Mouse (Mus musculus): ENCODE data around the gene Btbd11. TPM values are rescaled to one million over a fixed set of nuclear protein-coding genes. Genes with fewer than 3 reads are reported as not detected.

The Btbd11 gene
- polyA plus RNA-seq, 1 experiment: 38.7 TPM

DNA sequence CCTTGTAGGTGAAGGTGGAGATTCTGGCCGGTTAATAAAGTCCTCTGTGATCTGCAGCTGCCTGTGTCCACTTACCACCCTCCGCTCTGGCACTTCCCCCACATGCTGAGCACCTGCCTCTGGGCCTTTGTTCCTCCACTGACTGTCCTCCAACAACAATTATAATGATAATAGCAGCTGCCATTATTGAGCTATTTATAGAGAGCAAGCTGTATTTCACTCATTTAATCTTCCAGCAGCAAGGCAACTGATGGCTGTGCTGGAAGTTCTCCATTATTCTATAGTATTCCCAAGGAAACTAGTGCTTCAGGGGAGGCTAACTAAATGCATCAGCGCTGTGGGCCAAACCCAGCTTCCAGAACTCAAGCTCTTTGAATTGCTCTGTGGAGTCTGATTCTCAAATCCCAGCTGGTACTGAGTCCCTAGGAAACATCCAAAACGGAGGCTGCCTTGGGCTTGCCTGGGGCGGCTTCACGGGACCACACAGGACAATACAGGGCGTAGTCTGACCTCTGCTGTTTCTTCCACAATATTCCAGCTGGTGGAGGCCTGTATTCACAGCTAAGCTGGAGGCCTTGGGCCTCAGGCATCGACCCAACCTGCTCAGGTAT, 153.0 kb downstream of the Btbd11 start:
- WGBS: 79% methylated on average over 8 of the region's 8 CpGs
- H3K4me3 ChIP-seq (replicated peaks; ENCODE audit: insufficient read depth, low read depth, low read length): no peak overlapping the region
- no peak overlapping the region for H3K27ac ChIP-seq (ENCODE audit: insufficient read depth, low read length)
- DNase-seq: no peak
- no peaks in the 10 kb centered on the region for H3K27me3 ChIP-seq (ENCODE audit: control insufficient read depth, insufficient read depth, low read length)
- TF ChIP-seq POLR2A (IDR thresholded peaks at IDR 0.05; ENCODE audit: borderline replicate concordance, insufficient read depth, low read length) (no peak), CTCF (IDR thresholded peaks at IDR 0.05; ENCODE audit: borderline replicate concordance, insufficient read depth, low read depth, low read length) (no peak)
- 0 out of 2 replicates have a peak, but pooled peaks cover 2% of the 10 kb centered on the region for H3K4me1 ChIP-seq (ENCODE audit: control insufficient read depth, insufficient read depth, low read length)

DNA sequence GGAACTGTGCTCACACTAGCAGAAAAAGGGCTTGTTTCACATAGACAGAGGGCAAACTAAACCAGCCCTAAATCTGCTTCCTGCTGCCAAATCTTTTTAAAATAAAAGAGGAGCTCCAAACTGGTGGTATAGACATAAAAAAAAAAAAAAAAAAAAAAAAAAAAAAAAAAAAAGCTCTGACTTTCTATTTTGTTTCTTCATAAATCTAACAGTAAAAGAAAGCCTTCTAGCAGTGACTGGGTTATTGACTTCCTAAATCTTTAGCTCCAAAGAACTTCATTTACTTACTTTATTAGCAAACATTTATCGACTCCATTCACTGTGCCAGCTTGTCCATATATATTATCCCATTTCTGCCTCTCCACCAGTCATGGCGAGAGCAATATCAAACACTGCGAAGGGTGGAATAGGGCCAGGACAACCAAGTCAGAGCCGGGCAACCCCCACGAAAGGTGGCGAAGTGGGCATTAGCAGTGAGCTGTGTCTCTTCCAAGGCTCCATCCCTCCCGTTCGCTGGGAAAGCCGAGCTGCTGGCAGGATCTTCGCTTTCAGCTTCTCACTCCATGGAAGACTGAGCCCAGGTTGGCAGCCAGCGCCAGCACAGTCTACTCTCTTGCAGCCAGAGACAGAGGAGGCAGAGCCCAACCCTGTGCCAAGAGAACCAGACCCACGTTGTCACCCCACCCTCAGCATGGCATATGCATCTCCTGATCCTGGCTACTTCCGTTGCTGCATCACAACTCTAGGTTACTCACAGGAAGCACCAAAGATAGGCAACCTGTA, 153.9 kb downstream of the Btbd11 start:
- Histone ChIP-seq H3K27ac (ENCODE audit: insufficient read depth, low read length) (no peak overlapping the region), H3K4me1 (ENCODE audit: control insufficient read depth, insufficient read depth, low read length) (0 out of 2 replicates have a peak, but pooled peaks cover 2% of the 10 kb centered on the region), H3K27me3 (ENCODE audit: control insufficient read depth, insufficient read depth, low read length) (no peaks in the 10 kb centered on the region), H3K4me3 (replicated peaks; ENCODE audit: insufficient read depth, low read depth, low read length) (no peak overlapping the region)
- no peak for TF ChIP-seq CTCF (IDR thresholded peaks at IDR 0.05; ENCODE audit: borderline replicate concordance, insufficient read depth, low read depth, low read length)
- no peak for TF ChIP-seq POLR2A (IDR thresholded peaks at IDR 0.05; ENCODE audit: borderline replicate concordance, insufficient read depth, low read length)
- WGBS: 38% methylated on average over 13 of the region's 13 CpGs
- peak in 1 of 2 experiments; percentile 24 for DNase-seq

DNA sequence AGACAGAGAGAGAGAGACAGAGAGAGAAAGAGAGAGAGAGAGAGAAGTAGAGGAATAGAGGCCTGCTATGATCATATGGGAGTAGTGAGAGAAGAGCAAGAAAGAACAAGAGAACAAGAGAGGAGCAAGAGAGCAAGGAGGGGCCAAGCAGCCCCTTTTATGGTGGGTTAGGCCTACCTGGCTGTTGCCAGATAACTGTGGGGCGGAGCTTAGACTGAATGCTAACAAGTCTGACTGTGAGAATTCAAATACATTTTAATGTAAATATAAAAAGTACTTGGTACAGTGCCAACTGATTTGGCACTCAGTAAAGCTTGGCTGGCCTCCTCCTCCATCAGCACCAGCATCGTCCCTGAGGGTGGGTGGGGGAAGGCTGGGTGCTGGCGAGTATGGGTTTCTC, 154.9 kb downstream of the Btbd11 start:
- TF ChIP-seq CTCF (IDR thresholded peaks at IDR 0.05; ENCODE audit: borderline replicate concordance, insufficient read depth, low read depth, low read length) (no peak), POLR2A (IDR thresholded peaks at IDR 0.05; ENCODE audit: borderline replicate concordance, insufficient read depth, low read length) (no peak)
- Histone ChIP-seq H3K27ac (ENCODE audit: insufficient read depth, low read length) (no peak overlapping the region), H3K4me3 (replicated peaks; ENCODE audit: insufficient read depth, low read depth, low read length) (no peak overlapping the region), H3K4me1 (ENCODE audit: control insufficient read depth, insufficient read depth, low read length) (0 out of 2 replicates have a peak, but pooled peaks cover 2% of the 10 kb centered on the region), H3K27me3 (ENCODE audit: control insufficient read depth, insufficient read depth, low read length) (no peaks in the 10 kb centered on the region)
- WGBS: 64% methylated on average over 3 of the region's 3 CpGs
- no peak for DNase-seq

DNA sequence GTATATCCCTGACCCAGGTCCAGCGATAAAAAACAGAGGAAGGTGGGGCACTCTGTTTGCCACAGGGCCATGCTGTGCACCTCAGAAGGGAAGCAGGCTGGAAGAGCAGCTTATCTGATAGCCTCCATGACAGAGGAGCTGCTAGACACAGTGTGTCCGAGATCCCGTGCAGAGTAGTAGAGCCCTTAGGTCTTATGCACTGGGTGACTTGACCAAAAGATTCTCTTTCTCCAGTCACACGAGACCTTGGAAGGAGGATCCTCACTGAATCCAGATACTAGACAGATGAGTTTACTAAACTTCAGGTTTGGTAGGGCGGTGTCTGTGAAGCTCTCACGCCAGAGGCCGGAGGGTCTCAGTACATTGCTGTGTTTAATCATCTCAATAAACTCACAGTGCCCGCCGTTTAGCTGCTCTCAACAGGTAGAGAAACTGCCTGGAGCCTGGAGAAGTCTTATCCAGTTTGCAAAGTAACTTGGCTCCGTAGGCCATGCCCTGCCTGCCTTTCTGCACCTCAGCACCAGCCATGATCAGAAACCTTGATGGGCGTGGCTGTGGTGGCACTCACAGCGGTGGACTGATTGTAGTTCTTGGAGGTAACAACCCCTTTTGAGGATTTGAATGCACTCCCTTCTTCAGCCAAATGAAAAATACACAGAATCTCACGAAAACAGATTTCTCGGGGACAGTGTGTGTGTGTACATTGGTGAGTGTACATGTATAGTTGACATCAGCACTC, 155.4 kb downstream of the Btbd11 start:
- no peak overlapping the region for H3K4me3 ChIP-seq (replicated peaks; ENCODE audit: insufficient read depth, low read depth, low read length)

DNA sequence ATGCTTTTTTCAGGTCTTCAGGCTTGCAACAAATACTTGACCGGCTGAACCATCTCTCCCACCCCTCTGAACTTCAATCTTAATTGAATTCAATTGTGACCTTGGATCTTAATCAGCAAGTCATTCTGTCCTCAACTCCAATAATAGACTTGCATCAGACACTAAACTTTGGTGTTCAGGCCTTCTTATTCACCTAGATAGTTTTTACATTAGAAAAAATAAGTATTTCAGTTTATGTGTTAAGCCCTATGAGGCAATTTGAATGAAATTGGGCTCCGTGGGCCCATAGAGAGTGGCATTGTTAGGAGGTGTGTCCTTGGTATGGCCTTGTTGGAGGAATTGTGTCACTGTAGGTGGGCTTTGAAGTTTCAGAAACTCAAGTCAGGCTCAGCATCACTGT, 156.7 kb downstream of the Btbd11 start:
- no peak for TF ChIP-seq CTCF (IDR thresholded peaks at IDR 0.05; ENCODE audit: borderline replicate concordance, insufficient read depth, low read depth, low read length)
- no peak for TF ChIP-seq POLR2A (IDR thresholded peaks at IDR 0.05; ENCODE audit: borderline replicate concordance, insufficient read depth, low read length)
- 94% methylated on average over 2 of the region's 2 CpGs for WGBS
- no peak overlapping the region for H3K4me3 ChIP-seq (replicated peaks; ENCODE audit: insufficient read depth, low read depth, low read length)
- 0 out of 2 replicates have a peak, but pooled peaks cover 2% of the 10 kb centered on the region for H3K4me1 ChIP-seq (ENCODE audit: control insufficient read depth, insufficient read depth, low read length)
- H3K27me3 ChIP-seq (ENCODE audit: control insufficient read depth, insufficient read depth, low read length): no peaks in the 10 kb centered on the region
- no peak overlapping the region for H3K27ac ChIP-seq (ENCODE audit: insufficient read depth, low read length)
- DNase-seq: no peak

More for the DNA sequence above, 155.4 kb downstream of the Btbd11 start:
- no peak for DNase-seq
- Histone ChIP-seq H3K27ac (ENCODE audit: insufficient read depth, low read length) (no peak overlapping the region), H3K4me1 (ENCODE audit: control insufficient read depth, insufficient read depth, low read length) (0 out of 2 replicates have a peak, but pooled peaks cover 2% of the 10 kb centered on the region), H3K27me3 (ENCODE audit: control insufficient read depth, insufficient read depth, low read length) (no peaks in the 10 kb centered on the region)
- TF ChIP-seq CTCF (IDR thresholded peaks at IDR 0.05; ENCODE audit: borderline replicate concordance, insufficient read depth, low read depth, low read length) (no peak), POLR2A (IDR thresholded peaks at IDR 0.05; ENCODE audit: borderline replicate concordance, insufficient read depth, low read length) (no peak)
- 95% methylated on average over 14 of the region's 14 CpGs for WGBS

DNA sequence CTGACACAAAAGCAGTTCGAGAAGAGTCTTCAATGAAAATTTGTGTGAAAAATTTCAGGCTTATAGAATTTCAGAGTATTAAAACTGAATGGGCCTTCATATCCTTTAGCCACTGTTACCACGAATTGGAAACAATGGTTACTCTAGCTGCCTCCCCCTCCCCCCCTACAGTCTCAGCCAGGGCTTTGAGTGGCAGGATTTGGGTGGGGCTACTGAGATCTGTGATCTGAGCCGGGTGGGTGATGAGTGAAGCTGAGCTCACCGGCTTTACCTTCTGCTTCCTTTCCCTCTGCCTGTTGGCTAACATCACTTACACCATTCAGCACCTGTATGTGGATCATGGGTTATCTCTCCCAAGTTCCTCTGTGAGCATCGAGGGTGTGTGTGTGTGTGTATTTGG, 158.4 kb downstream of the Btbd11 start:
- Histone ChIP-seq H3K27me3 (ENCODE audit: control insufficient read depth, insufficient read depth, low read length) (no peaks in the 10 kb centered on the region), H3K4me3 (replicated peaks; ENCODE audit: insufficient read depth, low read depth, low read length) (no peak overlapping the region), H3K4me1 (ENCODE audit: control insufficient read depth, insufficient read depth, low read length) (0 out of 2 replicates have a peak, but pooled peaks cover 2% of the 10 kb centered on the region), H3K27ac (ENCODE audit: insufficient read depth, low read length) (no peak overlapping the region)
- DNase-seq: no peak
- WGBS: 74% methylated on average over 5 of the region's 5 CpGs
- TF ChIP-seq POLR2A (IDR thresholded peaks at IDR 0.05; ENCODE audit: borderline replicate concordance, insufficient read depth, low read length): no peak
- no peak for TF ChIP-seq CTCF (IDR thresholded peaks at IDR 0.05; ENCODE audit: borderline replicate concordance, insufficient read depth, low read depth, low read length)

DNA sequence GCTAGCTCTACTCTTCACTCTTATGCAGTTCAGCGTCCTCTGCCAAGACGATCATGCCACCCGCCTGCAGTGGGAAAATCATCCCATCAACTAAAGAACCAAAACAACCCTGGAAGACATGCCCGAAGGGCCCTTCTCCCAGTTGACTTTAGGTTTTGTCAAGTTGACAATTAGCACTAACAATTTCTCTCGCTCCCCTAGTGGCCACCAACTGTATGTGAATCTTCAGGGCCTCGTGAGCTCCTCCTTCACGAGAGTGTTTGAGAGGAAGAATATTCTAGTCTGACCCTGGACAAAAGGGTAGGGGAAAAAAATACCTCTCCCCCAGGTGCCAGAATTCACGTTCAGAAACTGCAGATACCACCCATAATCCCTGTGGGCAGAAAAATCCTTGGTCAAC, 168.6 kb downstream of the Btbd11 start:
- DNase-seq: no peak
- no peaks in the 10 kb centered on the region; the same call in 1 of the 2 replicates for H3K27me3 ChIP-seq (ENCODE audit: control insufficient read depth, insufficient read depth, low read length)
- H3K4me1 ChIP-seq (ENCODE audit: control insufficient read depth, insufficient read depth, low read length): no peaks in the 10 kb centered on the region
- no peak overlapping the region for H3K4me3 ChIP-seq (replicated peaks; ENCODE audit: insufficient read depth, low read depth, low read length)
- H3K27ac ChIP-seq (ENCODE audit: insufficient read depth, low read length): no peak overlapping the region
- TF ChIP-seq CTCF (IDR thresholded peaks at IDR 0.05; ENCODE audit: borderline replicate concordance, insufficient read depth, low read depth, low read length) (peak; percentile 42; the same call in 1 of the 2 replicates), POLR2A (IDR thresholded peaks at IDR 0.05; ENCODE audit: borderline replicate concordance, insufficient read depth, low read length) (no peak)
- 29% methylated on average over 8 of the region's 8 CpGs for WGBS

Measured in cerebellum, adult 2 months (tissue).